Mouse (Mus musculus): ENCODE data around the gene Soga1. TPM values are rescaled to one million over a fixed set of nuclear protein-coding genes. Genes with fewer than 3 reads are reported as not detected.

The Soga1 gene
- polyA plus RNA-seq, 1 experiment from 2014 or later, result 0.65 TPM

DNA sequence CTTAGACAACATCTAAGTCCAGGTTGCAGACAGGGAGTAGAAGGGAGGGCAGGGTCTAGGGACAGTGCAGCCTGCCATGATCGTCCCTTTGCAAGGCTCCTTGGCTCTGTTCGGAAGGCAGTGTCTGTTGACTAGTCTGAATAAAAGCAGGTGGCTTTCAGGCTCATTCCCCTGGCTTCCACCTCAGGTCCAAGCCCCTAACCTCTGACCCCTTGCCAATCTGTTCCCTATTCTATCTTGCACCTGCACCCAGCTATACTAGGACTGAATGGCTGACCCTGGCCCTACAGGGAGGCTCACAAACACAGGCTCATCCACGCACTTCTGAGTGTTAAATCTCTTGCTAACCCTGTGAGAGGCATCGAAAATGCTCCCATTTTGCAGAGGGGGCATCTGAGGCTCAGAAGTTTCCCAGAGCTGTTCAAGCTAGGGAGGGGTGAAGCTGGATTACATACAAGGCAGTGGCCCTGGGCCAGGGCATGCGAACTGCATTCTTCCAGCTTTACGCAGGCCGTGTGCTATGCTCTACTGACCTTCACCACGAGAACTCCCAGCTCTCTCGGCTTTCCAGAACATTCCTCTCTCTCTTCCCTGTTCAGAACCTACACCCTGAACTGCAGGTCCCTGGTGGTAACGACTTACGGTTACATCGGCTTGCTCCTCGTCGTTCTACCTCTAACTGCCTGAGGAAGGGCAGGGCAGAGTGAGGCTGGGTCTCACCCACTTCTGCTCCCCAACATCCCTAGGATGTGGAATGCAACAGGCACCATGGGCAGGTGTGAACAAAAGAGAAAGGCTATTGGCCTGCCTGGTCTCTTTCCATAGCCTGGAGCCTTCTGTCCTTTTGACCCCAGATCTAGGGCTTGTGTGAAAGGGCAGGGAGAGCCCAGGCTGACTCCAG lies 13.8 kb downstream of the Soga1 start:
- Histone ChIP-seq H3K4me2 (replicated peaks; ENCODE audit: low read depth) (0 out of 2 replicates have a peak overlapping the region, but pooled peaks have one; percentile 27), H3K4me3 (ENCODE audit: low read depth, low read length) (no peak overlapping the region), H3K9me3 (ENCODE audit: control insufficient read depth, low read length) (no peaks in the 10 kb centered on the region), H3K27me3 (ENCODE audit: control insufficient read depth, insufficient read depth, low read length) (no peaks in the 10 kb centered on the region), H3K27ac (replicated peaks) (peak overlapping the region; percentile 83), H3K36me3 (ENCODE audit: control insufficient read depth, insufficient read depth, low read length) (no peaks in the 10 kb centered on the region), H3K4me1 (replicated peaks; ENCODE audit: control insufficient read depth, insufficient read depth) (peaks cover 26% of the 10 kb centered on the region), H3K9ac (ENCODE audit: low read length) (no peak overlapping the region)
- peak; percentile 44; the same call in 1 of the 2 replicates for ATAC-seq (ENCODE audit: low FRiP score, low TSS enrichment)
- TF ChIP-seq EP300 (optimal IDR thresholded peaks at IDR 0.05) (no peak), CTCF (IDR thresholded peaks at IDR 0.05; ENCODE audit: low read depth) (no peak)
- peak; percentile 31 for DNase-seq (ENCODE audit: low spot score)
- 50% methylated on average over 14 of the region's 14 CpGs for WGBS

DNA sequence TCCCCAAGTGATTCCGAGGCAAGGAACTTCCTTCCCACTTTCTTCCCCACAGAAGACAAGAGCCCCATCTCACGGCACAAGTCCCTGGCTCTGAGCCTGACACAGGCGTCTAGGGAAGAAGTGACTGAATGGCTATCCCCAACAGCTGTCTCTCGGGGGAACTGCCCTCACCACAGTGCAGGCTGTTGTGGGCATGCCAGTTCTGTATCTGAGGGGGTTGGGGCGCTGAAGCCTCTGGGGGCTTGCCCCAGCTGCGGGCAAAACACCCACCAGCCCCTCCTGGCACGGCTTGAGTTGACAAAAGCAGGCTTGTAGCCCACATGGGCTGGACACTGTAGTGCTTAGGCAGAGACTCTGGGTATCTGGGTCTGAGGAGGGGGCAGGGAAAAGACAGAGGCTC lies 14.9 kb downstream of the Soga1 start:
- Histone ChIP-seq H3K9ac (ENCODE audit: low read length) (no peak overlapping the region), H3K27ac (replicated peaks) (peak overlapping the region; percentile 83), H3K4me2 (replicated peaks; ENCODE audit: low read depth) (no peak overlapping the region; the same call in 1 of the 2 replicates), H3K9me3 (ENCODE audit: control insufficient read depth, low read length) (no peaks in the 10 kb centered on the region), H3K4me1 (replicated peaks; ENCODE audit: control insufficient read depth, insufficient read depth) (peaks cover 21% of the 10 kb centered on the region), H3K36me3 (ENCODE audit: control insufficient read depth, insufficient read depth, low read length) (no peaks in the 10 kb centered on the region; the same call in 1 of the 2 replicates), H3K27me3 (ENCODE audit: control insufficient read depth, insufficient read depth, low read length) (no peaks in the 10 kb centered on the region), H3K4me3 (ENCODE audit: low read depth, low read length) (no peak overlapping the region)
- 48% methylated on average over 7 of the region's 7 CpGs for WGBS
- ATAC-seq (ENCODE audit: low FRiP score, low TSS enrichment) (no peak), DNase-seq (ENCODE audit: low spot score) (no peak)
- TF ChIP-seq CTCF (IDR thresholded peaks at IDR 0.05; ENCODE audit: low read depth) (no peak), EP300 (optimal IDR thresholded peaks at IDR 0.05) (no peak)

DNA sequence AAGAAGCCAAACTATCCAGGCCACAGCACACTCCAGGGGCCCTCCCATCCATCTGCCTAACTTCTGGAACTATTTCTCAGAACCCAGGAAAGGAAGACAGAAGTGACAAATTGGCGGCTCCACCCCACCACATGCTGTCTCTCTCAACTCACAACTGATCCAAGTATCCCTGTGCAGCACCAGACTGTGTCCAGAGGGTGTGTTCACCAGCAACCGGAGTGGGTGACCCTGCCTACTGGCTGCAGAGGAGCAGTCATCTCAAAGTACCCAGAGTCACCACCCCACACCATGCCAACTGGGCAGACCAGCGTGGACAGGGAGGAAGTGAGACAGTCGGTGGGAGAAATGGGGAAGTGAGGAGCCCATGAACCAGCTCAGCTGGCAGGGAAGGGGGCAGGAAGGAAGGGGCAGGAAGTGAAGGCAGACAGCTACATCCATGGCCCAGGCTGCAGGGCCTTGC lies 15.8 kb downstream of the Soga1 start:
- TF ChIP-seq EP300 (optimal IDR thresholded peaks at IDR 0.05), result no peak
- no peak for TF ChIP-seq CTCF (IDR thresholded peaks at IDR 0.05; ENCODE audit: low read depth)
- H3K4me3 ChIP-seq (ENCODE audit: low read depth, low read length), result no peak overlapping the region
- H3K36me3 ChIP-seq (ENCODE audit: control insufficient read depth, insufficient read depth, low read length), result no peaks in the 10 kb centered on the region; the same call in 1 of the 2 replicates
- H3K27ac ChIP-seq (replicated peaks), result no peak overlapping the region
- no peak overlapping the region for H3K9ac ChIP-seq (ENCODE audit: low read length)
- no peaks in the 10 kb centered on the region for H3K27me3 ChIP-seq (ENCODE audit: control insufficient read depth, insufficient read depth, low read length)
- H3K9me3 ChIP-seq (ENCODE audit: control insufficient read depth, low read length), result no peaks in the 10 kb centered on the region
- peaks cover 25% of the 10 kb centered on the region for H3K4me1 ChIP-seq (replicated peaks; ENCODE audit: control insufficient read depth, insufficient read depth)
- ATAC-seq (ENCODE audit: low FRiP score, low TSS enrichment) (no peak; the same call in 1 of the 2 replicates), DNase-seq (ENCODE audit: low spot score) (no peak)
- H3K4me2 ChIP-seq (replicated peaks; ENCODE audit: low read depth), result no peak overlapping the region
- WGBS, result 48% methylated on average over 4 of the region's 4 CpGs

GRCm38 (mm10) chr2:157060557-157061305 lies 18.3 kb downstream of the Soga1 start:
- H3K27me3 ChIP-seq (ENCODE audit: control insufficient read depth, insufficient read depth, low read length), result no peaks in the 10 kb centered on the region
- peaks cover 20% of the 10 kb centered on the region for H3K4me1 ChIP-seq (replicated peaks; ENCODE audit: control insufficient read depth, insufficient read depth)
- no peak overlapping the region for H3K27ac ChIP-seq (replicated peaks)
- no peak for ATAC-seq (ENCODE audit: low FRiP score, low TSS enrichment)
- H3K4me2 ChIP-seq (replicated peaks; ENCODE audit: low read depth), result no peak overlapping the region
- TF ChIP-seq CTCF (IDR thresholded peaks at IDR 0.05; ENCODE audit: low read depth) (no peak), EP300 (optimal IDR thresholded peaks at IDR 0.05) (no peak)
- DNase-seq (ENCODE audit: low spot score), result no peak
- no peak overlapping the region for H3K9ac ChIP-seq (ENCODE audit: low read length)
- H3K9me3 ChIP-seq (ENCODE audit: control insufficient read depth, low read length), result no peaks in the 10 kb centered on the region
- no peak overlapping the region for H3K4me3 ChIP-seq (ENCODE audit: low read depth, low read length)
- H3K36me3 ChIP-seq (ENCODE audit: control insufficient read depth, insufficient read depth, low read length), result peaks cover 5% of the 10 kb centered on the region; the same call in 1 of the 2 replicates
- 84% methylated on average over 11 of the region's 11 CpGs for WGBS

- no peaks in the 10 kb centered on the region for H3K27me3 ChIP-seq (ENCODE audit: control insufficient read depth, insufficient read depth, low read length)
- TF ChIP-seq CTCF (IDR thresholded peaks at IDR 0.05; ENCODE audit: low read depth) (no peak), EP300 (optimal IDR thresholded peaks at IDR 0.05) (no peak)
- H3K9me3 ChIP-seq (ENCODE audit: control insufficient read depth, low read length), result no peaks in the 10 kb centered on the region
- 87% methylated on average over 14 of the region's 14 CpGs for WGBS
- H3K27ac ChIP-seq (replicated peaks), result no peak overlapping the region
- H3K9ac ChIP-seq (ENCODE audit: low read length), result no peak overlapping the region
- DNase-seq (ENCODE audit: low spot score), result no peak
- peaks cover 17% of the 10 kb centered on the region for H3K4me1 ChIP-seq (replicated peaks; ENCODE audit: control insufficient read depth, insufficient read depth)
- no peak overlapping the region for H3K4me3 ChIP-seq (ENCODE audit: low read depth, low read length)
- no peak for ATAC-seq (ENCODE audit: low FRiP score, low TSS enrichment)
- H3K4me2 ChIP-seq (replicated peaks; ENCODE audit: low read depth), result no peak overlapping the region
- peaks cover 5% of the 10 kb centered on the region; the same call in 1 of the 2 replicates for H3K36me3 ChIP-seq (ENCODE audit: control insufficient read depth, insufficient read depth, low read length)
Observed at GRCm38 (mm10) chr2:157060037-157060436, 19.0 kb downstream of the Soga1 start.

Data from stomach, postnatal 0 days (tissue).